Mouse (Mus musculus) cortical plate, adult 2 months (tissue): ENCODE results near the gene Gm5615. TPM values are rescaled to one million over a fixed set of nuclear protein-coding genes. Genes with fewer than 3 reads are reported as not detected.

Experiments
- H3K27ac ChIP-seq: fragments of 200-500 bp; 2 replicates; pipeline ENCODE4 v1.5.1; 2012; ENCODE audit warnings: low read length, control low read depth, inconsistent platforms; ENCODE audit not compliant: insufficient read depth
- H3K4me1 ChIP-seq: fragments of 200-500 bp; 2 replicates; pipeline ENCODE4 v1.6.1; 2011; ENCODE audit warnings: low read length; ENCODE audit not compliant: control insufficient read depth, insufficient read depth
- H3K4me3 ChIP-seq: fragments of 200-500 bp; 2 replicates; pipeline ENCODE4 v1.5.1; 2011; ENCODE audit warnings: mild to moderate bottlenecking, low read length, control low read depth; ENCODE audit not compliant: insufficient read depth
- CTCF ChIP-seq: fragments of 200-500 bp; IDR thresholded peaks from 2 replicates; pipeline ENCODE4 v1.5.1; 2011; ENCODE audit warnings: mild to moderate bottlenecking, control low read depth, low read length; ENCODE audit not compliant: insufficient read depth; ENCODE audit errors: extremely low read depth
- POLR2A ChIP-seq: fragments of 200-500 bp; IDR thresholded peaks from 2 replicates; pipeline ENCODE4 v1.6.1; 2011; ENCODE audit warnings: mild to moderate bottlenecking, low read length, control low read depth; ENCODE audit not compliant: insufficient read depth; ENCODE audit errors: extremely low read depth
- polyA plus RNA-seq: library from polyadenylated mRNA; depleted of rRNA; stranded (reverse); fragments of >200 nt; gene quantifications from 2 replicates; pipeline ENCODE4 v1.2.3, GENCODE M21; 2012; rRNA removed

The Gm5615 gene
- polyA plus RNA-seq: not detected in 2 replicates

- Histone ChIP-seq H3K4me1 (no peaks in the 10 kb centered on the region), H3K27ac (no peak within 1 kb of the TSS), H3K4me3 (no peak within 1 kb of the TSS)
- TF ChIP-seq POLR2A (no peak), CTCF (no peak)
Observed at GRCm38 (mm10) chr9:36541863-36542262, at the start of gene Gm5615. Gm5615 (minus strand) TSS chr9:36541963.

GRCm38 (mm10) chr9:36582535-36582934 lies 40.8 kb upstream of the Gm5615 start, which contains the start of gene Gm17689:
Gm17689 (minus strand) TSS chr9:36582635.
- Histone ChIP-seq H3K27ac (no peak within 1 kb of the TSS), H3K4me3 (no peak within 1 kb of the TSS), H3K4me1 (no peaks in the 10 kb centered on the region)
- no peak for TF ChIP-seq CTCF
- TF ChIP-seq POLR2A: no peak

- Histone ChIP-seq H3K4me1 (no peaks in the 10 kb centered on the region), H3K27ac (no peak overlapping the region), H3K4me3 (no peak overlapping the region)
- TF ChIP-seq CTCF: no peak
- no peak for TF ChIP-seq POLR2A
Observed at GRCm38 (mm10) chr9:36504211-36504610, 37.6 kb downstream of the Gm5615 start.

- H3K27ac ChIP-seq: no peak overlapping the region
- TF ChIP-seq CTCF (no peak), POLR2A (no peak)
Observed at GRCm38 (mm10) chr9:36495824-36496223, 45.9 kb downstream of the Gm5615 start.

GRCm38 (mm10) chr9:36494501-36495220 lies 47.1 kb downstream of the Gm5615 start:
- Histone ChIP-seq H3K4me1 (no peaks in the 10 kb centered on the region), H3K4me3 (no peak overlapping the region), H3K27ac (no peak overlapping the region)
- no peak for TF ChIP-seq POLR2A
- TF ChIP-seq CTCF: no peak

More at GRCm38 (mm10) chr9:36495824-36496223, 45.9 kb downstream of the Gm5615 start:
- H3K4me1 ChIP-seq: no peaks in the 10 kb centered on the region
- H3K4me3 ChIP-seq: no peak overlapping the region

Other genes starting within 250 kb of the Gm5615 start
- not detected in 2 replicates for gene Gm7257, start 110.1 kb downstream of the Gm5615 start, polyA plus RNA-seq
- gene Gm9513, start 66.3 kb downstream of the Gm5615 start, polyA plus RNA-seq: not detected in 2 replicates
- gene Gm17689, start 40.7 kb upstream of the Gm5615 start, polyA plus RNA-seq: not detected in 2 replicates
- gene A630095E13Rik, start 101.4 kb upstream of the Gm5615 start, polyA plus RNA-seq: not detected in 2 replicates
- gene Acrv1, start 151.3 kb upstream of the Gm5615 start, polyA plus RNA-seq: not detected in 2 replicates
- gene Chek1, start 185.1 kb upstream of the Gm5615 start, polyA plus RNA-seq: 1.6 and 2.2 TPM in 2 replicates
- gene Stt3a, start 225.7 kb upstream of the Gm5615 start, polyA plus RNA-seq: 39.6 and 47.4 TPM in 2 replicates